Mouse (Mus musculus): Measurements from ENCODE around the gene Tmem74b. TPM values are rescaled to one million over a fixed set of nuclear protein-coding genes. Genes with fewer than 3 reads are reported as not detected.

The Tmem74b gene
- total and polyA plus RNA-seq, 2 experiments from 2014 or later: 22.6 to 27.3 TPM

DNA sequence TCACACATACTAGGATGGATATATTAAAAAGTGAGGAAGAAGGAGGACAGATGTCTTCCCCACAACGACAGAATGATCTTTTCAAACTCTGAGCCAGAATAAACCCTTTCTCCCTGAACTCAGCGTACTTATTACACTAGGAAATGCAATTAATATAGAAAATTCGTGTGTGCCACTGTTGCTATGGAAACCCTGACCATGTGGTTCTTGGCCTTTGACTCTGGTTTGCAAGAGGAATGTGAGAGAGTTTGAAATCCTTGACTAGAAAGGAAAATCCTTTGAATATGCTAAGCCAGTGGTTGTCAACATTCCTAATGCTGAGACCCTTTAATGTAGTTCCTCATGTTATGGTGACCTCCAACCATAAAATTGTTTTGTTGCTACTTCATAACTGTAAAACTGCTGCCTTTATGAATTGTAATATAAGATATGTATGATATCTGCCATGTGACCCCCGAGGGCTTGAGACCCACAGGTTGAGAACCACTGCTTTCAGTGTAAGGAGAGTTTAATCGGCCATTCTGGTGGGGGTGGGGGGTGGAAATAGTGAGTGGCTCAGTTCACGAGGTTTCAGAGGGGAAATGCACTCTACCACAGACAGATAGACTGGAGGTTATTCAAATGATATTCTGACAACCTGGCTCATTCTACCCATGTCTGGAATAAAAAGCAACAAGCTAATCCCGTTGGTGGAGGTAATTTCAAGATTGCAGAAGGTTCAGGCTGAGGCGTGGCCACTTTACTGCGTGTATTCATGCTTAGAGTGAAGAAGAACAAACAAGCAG, 54.7 kb downstream of the Tmem74b start:
- 54% methylated on average over 9 of the region's 9 CpGs for WGBS
- H3K4me3 ChIP-seq (ENCODE audit: low read length): no peak overlapping the region
- no peak overlapping the region for H3K4me2 ChIP-seq (ENCODE audit: low read depth, low read length)
- no peak for DNase-seq (ENCODE audit: low spot score)
- no peaks in the 10 kb centered on the region for H3K4me1 ChIP-seq (ENCODE audit: insufficient read depth, low read length)
- TF ChIP-seq CTCF (IDR thresholded peaks at IDR 0.05; ENCODE audit: low read depth): no peak
- H3K27ac ChIP-seq: no peak overlapping the region
- no peaks in the 10 kb centered on the region for H3K9me3 ChIP-seq (ENCODE audit: low read length)
- ATAC-seq: no peak
- H3K36me3 ChIP-seq (ENCODE audit: insufficient read depth, low read length): no peaks in the 10 kb centered on the region
- H3K27me3 ChIP-seq (ENCODE audit: insufficient read depth, low read length): no peaks in the 10 kb centered on the region
- no peak overlapping the region for H3K9ac ChIP-seq (replicated peaks; ENCODE audit: low read length)

DNA sequence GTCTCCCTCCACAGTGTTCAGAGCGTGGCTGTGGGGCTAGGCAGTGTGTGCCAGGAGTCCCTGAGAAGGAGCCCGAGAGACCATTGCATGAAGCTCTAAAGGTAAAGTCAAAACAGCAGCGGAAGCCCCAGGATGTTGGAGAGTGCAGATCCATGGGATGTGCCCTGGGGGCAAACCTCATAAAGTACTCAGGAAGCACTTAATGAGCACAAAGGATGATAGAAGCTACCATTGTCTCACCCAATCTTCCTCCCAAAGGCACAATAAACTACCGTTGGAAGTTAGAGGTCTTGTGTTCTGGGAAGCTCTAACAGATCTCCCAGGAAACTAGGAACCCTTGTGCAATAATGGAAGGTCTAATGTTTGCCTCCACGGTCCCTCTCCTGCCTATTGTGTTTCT, 55.6 kb downstream of the Tmem74b start:
- Histone ChIP-seq H3K9me3 (ENCODE audit: low read length) (no peaks in the 10 kb centered on the region), H3K4me1 (ENCODE audit: insufficient read depth, low read length) (no peaks in the 10 kb centered on the region), H3K4me3 (ENCODE audit: low read length) (no peak overlapping the region), H3K9ac (replicated peaks; ENCODE audit: low read length) (no peak overlapping the region), H3K36me3 (ENCODE audit: insufficient read depth, low read length) (no peaks in the 10 kb centered on the region), H3K4me2 (ENCODE audit: low read depth, low read length) (no peak overlapping the region), H3K27ac (no peak overlapping the region), H3K27me3 (ENCODE audit: insufficient read depth, low read length) (no peaks in the 10 kb centered on the region)
- 69% methylated on average over 5 of the region's 5 CpGs for WGBS
- TF ChIP-seq CTCF (IDR thresholded peaks at IDR 0.05; ENCODE audit: low read depth): no peak
- ATAC-seq (no peak), DNase-seq (ENCODE audit: low spot score) (no peak)

- WGBS: 47% methylated on average over 1 of the region's 1 CpGs
These were observed 57.1 kb downstream of the Tmem74b start for GRCm38 (mm10) chr2:151758806-151759353.

More at GRCm38 (mm10) chr2:151758806-151759353, 57.1 kb downstream of the Tmem74b start:
- Histone ChIP-seq H3K4me1 (ENCODE audit: insufficient read depth, low read length) (no peaks in the 10 kb centered on the region), H3K4me3 (ENCODE audit: low read length) (no peak overlapping the region), H3K9ac (replicated peaks; ENCODE audit: low read length) (no peak overlapping the region), H3K36me3 (ENCODE audit: insufficient read depth, low read length) (no peaks in the 10 kb centered on the region), H3K27me3 (ENCODE audit: insufficient read depth, low read length) (no peaks in the 10 kb centered on the region), H3K4me2 (ENCODE audit: low read depth, low read length) (no peak overlapping the region), H3K27ac (no peak overlapping the region), H3K9me3 (ENCODE audit: low read length) (no peaks in the 10 kb centered on the region)
- DNase-seq (ENCODE audit: low spot score): no peak
- no peak for TF ChIP-seq CTCF (IDR thresholded peaks at IDR 0.05; ENCODE audit: low read depth)
- ATAC-seq: no peak

Other genes with a start within 250 kb of the Tmem74b start
- not detected in 2 replicates for gene 4921509C19Rik, start 225.9 kb upstream of the Tmem74b start, total RNA-seq (2014; rRNA removed)
- not detected in 2 replicates for gene 4921509C19Rik, start 225.9 kb upstream of the Tmem74b start, polyA plus RNA-seq (2015; fragmentation: Nextera tagmentation; extraction: Ambion mirVana)
- 87.3 and 115 TPM in 2 replicates for gene Nsfl1c, start 207.8 kb upstream of the Tmem74b start, total RNA-seq (2014; rRNA removed)
- gene Nsfl1c, start 207.8 kb upstream of the Tmem74b start, polyA plus RNA-seq (2015; fragmentation: Nextera tagmentation; extraction: Ambion mirVana): 233 and 237 TPM in 2 replicates
- gene Fkbp1a, start 159.5 kb upstream of the Tmem74b start, total RNA-seq (2014; rRNA removed): 64.5 and 72.1 TPM in 2 replicates
- 624 and 631 TPM in 2 replicates for gene Fkbp1a, start 159.5 kb upstream of the Tmem74b start, polyA plus RNA-seq (2015; fragmentation: Nextera tagmentation; extraction: Ambion mirVana)
- gene Sdcbp2, start 129.4 kb upstream of the Tmem74b start, total RNA-seq (2014; rRNA removed): 0.42 and 0.72 TPM in 2 replicates
- 1.3 and 1.4 TPM in 2 replicates for gene Sdcbp2, start 129.4 kb upstream of the Tmem74b start, polyA plus RNA-seq (2015; fragmentation: Nextera tagmentation; extraction: Ambion mirVana)
- gene Snph, start 69.4 kb upstream of the Tmem74b start, total RNA-seq (2014; rRNA removed): 86.8 and 90.5 TPM in 2 replicates
- 22.7 and 24.5 TPM in 2 replicates for gene Snph, start 69.4 kb upstream of the Tmem74b start, polyA plus RNA-seq (2015; fragmentation: Nextera tagmentation; extraction: Ambion mirVana)
- gene Rad21l, start 33.5 kb upstream of the Tmem74b start, total RNA-seq (2014; rRNA removed): 0.11 and 0.58 TPM in 2 replicates
- 0.25 and 0.28 TPM in 2 replicates for gene Rad21l, start 33.5 kb upstream of the Tmem74b start, polyA plus RNA-seq (2015; fragmentation: Nextera tagmentation; extraction: Ambion mirVana)
- gene Psmf1, start 42.2 kb downstream of the Tmem74b start, total RNA-seq (2014; rRNA removed): 63.5 and 73.7 TPM in 2 replicates
- 68.6 and 69.1 TPM in 2 replicates for gene Psmf1, start 42.2 kb downstream of the Tmem74b start, polyA plus RNA-seq (2015; fragmentation: Nextera tagmentation; extraction: Ambion mirVana)
- 0.16 and 0.22 TPM in 2 replicates for gene Rspo4, start 140.9 kb downstream of the Tmem74b start, total RNA-seq (2014; rRNA removed)
- gene Rspo4, start 140.9 kb downstream of the Tmem74b start, polyA plus RNA-seq (2015; fragmentation: Nextera tagmentation; extraction: Ambion mirVana): 0.33 and 0.51 TPM in 2 replicates
- gene Angpt4, start 209.2 kb downstream of the Tmem74b start, total RNA-seq (2014; rRNA removed): 0.10 and 0.14 TPM in 2 replicates
- 0.28 and 0.29 TPM in 2 replicates for gene Angpt4, start 209.2 kb downstream of the Tmem74b start, polyA plus RNA-seq (2015; fragmentation: Nextera tagmentation; extraction: Ambion mirVana)

Measured in hindbrain, postnatal 0 days (tissue).